Mouse (Mus musculus): ENCODE measurements around the gene Glrx. TPM values are rescaled to one million over a fixed set of nuclear protein-coding genes. Genes with fewer than 3 reads are reported as not detected.
A peak's percentile ranks its signal among the peaks of the same experiment; 100 is the strongest.

Gene Glrx
- polyA plus RNA-seq, 1 experiment from 2014 or later = 87.9 TPM

GRCm38 (mm10) chr13:75830708-75831107 lies 9.0 kb upstream of the Glrx start:
- no peak overlapping the region for H3K4me3 ChIP-seq (ENCODE audit: low read depth, low read length)
- WGBS (ENCODE audit: insufficient replicate concordance) = 77% methylated on average over 1 of the region's 1 CpGs
- no peak for ATAC-seq (replicated peaks; ENCODE audit: insufficient number of reproducible peaks, low FRiP score, low TSS enrichment)
- no peaks in the 10 kb centered on the region for H3K27me3 ChIP-seq (ENCODE audit: control insufficient read depth, insufficient read depth, low read length)
- H3K36me3 ChIP-seq (ENCODE audit: control insufficient read depth, insufficient read depth, low read length) = no peaks in the 10 kb centered on the region
- H3K4me1 ChIP-seq (ENCODE audit: control insufficient read depth, insufficient read depth, low read length) = no peaks in the 10 kb centered on the region
- no peak overlapping the region for H3K4me2 ChIP-seq
- H3K9me3 ChIP-seq (replicated peaks; ENCODE audit: control insufficient read depth, low read length) = no peaks in the 10 kb centered on the region
- H3K9ac ChIP-seq (ENCODE audit: low read depth, low read length) = no peak overlapping the region
- H3K27ac ChIP-seq (ENCODE audit: low read depth, low read length) = no peak overlapping the region

- H3K9ac ChIP-seq (ENCODE audit: low read depth, low read length) = no peak overlapping the region
- 78% methylated on average over 6 of the region's 6 CpGs for WGBS (ENCODE audit: insufficient replicate concordance)
Measured at GRCm38 (mm10) chr13:75831710-75832109, 8.0 kb upstream of the Glrx start.

GRCm38 (mm10) chr13:75832697-75833096 lies 7.0 kb upstream of the Glrx start:
- H3K4me1 ChIP-seq (ENCODE audit: control insufficient read depth, insufficient read depth, low read length) = no peaks in the 10 kb centered on the region
- no peak overlapping the region for H3K9ac ChIP-seq (ENCODE audit: low read depth, low read length)
- H3K4me3 ChIP-seq (ENCODE audit: low read depth, low read length) = no peak overlapping the region
- no peaks in the 10 kb centered on the region for H3K36me3 ChIP-seq (ENCODE audit: control insufficient read depth, insufficient read depth, low read length)
- ATAC-seq (replicated peaks; ENCODE audit: insufficient number of reproducible peaks, low FRiP score, low TSS enrichment) = no peak
- H3K9me3 ChIP-seq (replicated peaks; ENCODE audit: control insufficient read depth, low read length) = no peaks in the 10 kb centered on the region
- H3K27me3 ChIP-seq (ENCODE audit: control insufficient read depth, insufficient read depth, low read length) = no peaks in the 10 kb centered on the region
- H3K27ac ChIP-seq (ENCODE audit: low read depth, low read length) = no peak overlapping the region
- H3K4me2 ChIP-seq = no peak overlapping the region

More at GRCm38 (mm10) chr13:75831710-75832109, 8.0 kb upstream of the Glrx start:
- no peak for ATAC-seq (replicated peaks; ENCODE audit: insufficient number of reproducible peaks, low FRiP score, low TSS enrichment)
- H3K4me2 ChIP-seq = no peak overlapping the region
- H3K27ac ChIP-seq (ENCODE audit: low read depth, low read length) = no peak overlapping the region
- no peak overlapping the region for H3K4me3 ChIP-seq (ENCODE audit: low read depth, low read length)
- no peaks in the 10 kb centered on the region for H3K9me3 ChIP-seq (replicated peaks; ENCODE audit: control insufficient read depth, low read length)
- H3K36me3 ChIP-seq (ENCODE audit: control insufficient read depth, insufficient read depth, low read length) = no peaks in the 10 kb centered on the region
- no peaks in the 10 kb centered on the region for H3K4me1 ChIP-seq (ENCODE audit: control insufficient read depth, insufficient read depth, low read length)
- no peaks in the 10 kb centered on the region for H3K27me3 ChIP-seq (ENCODE audit: control insufficient read depth, insufficient read depth, low read length)

- Histone ChIP-seq H3K9me3 (replicated peaks; ENCODE audit: control insufficient read depth, low read length) (no peaks in the 10 kb centered on the region), H3K9ac (ENCODE audit: low read depth, low read length) (no peak overlapping the region), H3K4me1 (ENCODE audit: control insufficient read depth, insufficient read depth, low read length) (no peaks in the 10 kb centered on the region), H3K27me3 (ENCODE audit: control insufficient read depth, insufficient read depth, low read length) (no peaks in the 10 kb centered on the region), H3K4me3 (ENCODE audit: low read depth, low read length) (no peak overlapping the region), H3K4me2 (no peak overlapping the region), H3K36me3 (ENCODE audit: control insufficient read depth, insufficient read depth, low read length) (no peaks in the 10 kb centered on the region), H3K27ac (ENCODE audit: low read depth, low read length) (no peak overlapping the region)
- no peak for ATAC-seq (replicated peaks; ENCODE audit: insufficient number of reproducible peaks, low FRiP score, low TSS enrichment)
Measured at GRCm38 (mm10) chr13:75833499-75833898, 6.2 kb upstream of the Glrx start.

GRCm38 (mm10) chr13:75835461-75835860 lies 4.2 kb upstream of the Glrx start:
- Histone ChIP-seq H3K27ac (ENCODE audit: low read depth, low read length) (no peak overlapping the region), H3K4me1 (ENCODE audit: control insufficient read depth, insufficient read depth, low read length) (peaks cover 3% of the 10 kb centered on the region; the same call in 1 of the 2 replicates), H3K36me3 (ENCODE audit: control insufficient read depth, insufficient read depth, low read length) (no peaks in the 10 kb centered on the region), H3K27me3 (ENCODE audit: control insufficient read depth, insufficient read depth, low read length) (no peaks in the 10 kb centered on the region), H3K4me3 (ENCODE audit: low read depth, low read length) (no peak overlapping the region), H3K9ac (ENCODE audit: low read depth, low read length) (no peak overlapping the region), H3K4me2 (no peak overlapping the region), H3K9me3 (replicated peaks; ENCODE audit: control insufficient read depth, low read length) (no peaks in the 10 kb centered on the region)
- no peak for ATAC-seq (replicated peaks; ENCODE audit: insufficient number of reproducible peaks, low FRiP score, low TSS enrichment)
- WGBS (ENCODE audit: insufficient replicate concordance) = 45% methylated on average over 2 of the region's 2 CpGs

- H3K27ac ChIP-seq (ENCODE audit: low read depth, low read length) = no peak overlapping the region
- 93% methylated on average over 4 of the region's 4 CpGs for WGBS (ENCODE audit: insufficient replicate concordance)
- H3K4me1 ChIP-seq (ENCODE audit: control insufficient read depth, insufficient read depth, low read length) = peaks cover 14% of the 10 kb centered on the region
Measured at GRCm38 (mm10) chr13:75838506-75838905, 1.2 kb upstream of the Glrx start.

GRCm38 (mm10) chr13:75840752-75841285 lies 1.2 kb downstream of the Glrx start:
- H3K4me1 ChIP-seq (ENCODE audit: control insufficient read depth, insufficient read depth, low read length) = peaks cover 14% of the 10 kb centered on the region
- no peak for ATAC-seq (replicated peaks; ENCODE audit: insufficient number of reproducible peaks, low FRiP score, low TSS enrichment)
- no peaks in the 10 kb centered on the region for H3K9me3 ChIP-seq (replicated peaks; ENCODE audit: control insufficient read depth, low read length)
- H3K36me3 ChIP-seq (ENCODE audit: control insufficient read depth, insufficient read depth, low read length) = no peaks in the 10 kb centered on the region
- H3K4me2 ChIP-seq = peak overlapping the region; percentile 53
- H3K4me3 ChIP-seq (ENCODE audit: low read depth, low read length) = peak overlapping the region; percentile 61
- WGBS (ENCODE audit: insufficient replicate concordance) = 56% methylated on average over 6 of the region's 6 CpGs
- peak overlapping the region; percentile 86; the same call in 1 of the 2 replicates for H3K27ac ChIP-seq (ENCODE audit: low read depth, low read length)
- H3K9ac ChIP-seq (ENCODE audit: low read depth, low read length) = peak overlapping the region; percentile 79
- no peaks in the 10 kb centered on the region for H3K27me3 ChIP-seq (ENCODE audit: control insufficient read depth, insufficient read depth, low read length)

More at GRCm38 (mm10) chr13:75838506-75838905, 1.2 kb upstream of the Glrx start:
- no peak overlapping the region for H3K9ac ChIP-seq (ENCODE audit: low read depth, low read length)
- ATAC-seq (replicated peaks; ENCODE audit: insufficient number of reproducible peaks, low FRiP score, low TSS enrichment) = no peak
- H3K9me3 ChIP-seq (replicated peaks; ENCODE audit: control insufficient read depth, low read length) = no peaks in the 10 kb centered on the region
- no peak overlapping the region for H3K4me2 ChIP-seq
- no peak overlapping the region for H3K4me3 ChIP-seq (ENCODE audit: low read depth, low read length)
- H3K27me3 ChIP-seq (ENCODE audit: control insufficient read depth, insufficient read depth, low read length) = no peaks in the 10 kb centered on the region
- H3K36me3 ChIP-seq (ENCODE audit: control insufficient read depth, insufficient read depth, low read length) = no peaks in the 10 kb centered on the region

GRCm38 (mm10) chr13:75841950-75842349 lies 2.3 kb downstream of the Glrx start:
- Histone ChIP-seq H3K4me3 (ENCODE audit: low read depth, low read length) (no peak overlapping the region), H3K27me3 (ENCODE audit: control insufficient read depth, insufficient read depth, low read length) (no peaks in the 10 kb centered on the region), H3K36me3 (ENCODE audit: control insufficient read depth, insufficient read depth, low read length) (no peaks in the 10 kb centered on the region), H3K4me1 (ENCODE audit: control insufficient read depth, insufficient read depth, low read length) (peaks cover 14% of the 10 kb centered on the region), H3K9ac (ENCODE audit: low read depth, low read length) (no peak overlapping the region), H3K9me3 (replicated peaks; ENCODE audit: control insufficient read depth, low read length) (no peaks in the 10 kb centered on the region), H3K27ac (ENCODE audit: low read depth, low read length) (no peak overlapping the region), H3K4me2 (peak overlapping the region; percentile 53)
- no peak for ATAC-seq (replicated peaks; ENCODE audit: insufficient number of reproducible peaks, low FRiP score, low TSS enrichment)
- WGBS (ENCODE audit: insufficient replicate concordance) = 75% methylated on average over 3 of the region's 3 CpGs

GRCm38 (mm10) chr13:75843331-75843730 lies 3.7 kb downstream of the Glrx start:
- no peak for ATAC-seq (replicated peaks; ENCODE audit: insufficient number of reproducible peaks, low FRiP score, low TSS enrichment)
- H3K4me3 ChIP-seq (ENCODE audit: low read depth, low read length) = no peak overlapping the region
- no peaks in the 10 kb centered on the region for H3K36me3 ChIP-seq (ENCODE audit: control insufficient read depth, insufficient read depth, low read length)
- H3K4me1 ChIP-seq (ENCODE audit: control insufficient read depth, insufficient read depth, low read length) = peaks cover 14% of the 10 kb centered on the region
- H3K9me3 ChIP-seq (replicated peaks; ENCODE audit: control insufficient read depth, low read length) = no peaks in the 10 kb centered on the region
- H3K27me3 ChIP-seq (ENCODE audit: control insufficient read depth, insufficient read depth, low read length) = no peaks in the 10 kb centered on the region
- H3K27ac ChIP-seq (ENCODE audit: low read depth, low read length) = no peak overlapping the region
- H3K9ac ChIP-seq (ENCODE audit: low read depth, low read length) = no peak overlapping the region
- H3K4me2 ChIP-seq = no peak overlapping the region
- WGBS (ENCODE audit: insufficient replicate concordance) = 96% methylated on average over 5 of the region's 5 CpGs

All from heart, embryonic 11.5 days (tissue).